Mouse (Mus musculus): ENCODE measurements around the gene Pmf1.

DNA sequence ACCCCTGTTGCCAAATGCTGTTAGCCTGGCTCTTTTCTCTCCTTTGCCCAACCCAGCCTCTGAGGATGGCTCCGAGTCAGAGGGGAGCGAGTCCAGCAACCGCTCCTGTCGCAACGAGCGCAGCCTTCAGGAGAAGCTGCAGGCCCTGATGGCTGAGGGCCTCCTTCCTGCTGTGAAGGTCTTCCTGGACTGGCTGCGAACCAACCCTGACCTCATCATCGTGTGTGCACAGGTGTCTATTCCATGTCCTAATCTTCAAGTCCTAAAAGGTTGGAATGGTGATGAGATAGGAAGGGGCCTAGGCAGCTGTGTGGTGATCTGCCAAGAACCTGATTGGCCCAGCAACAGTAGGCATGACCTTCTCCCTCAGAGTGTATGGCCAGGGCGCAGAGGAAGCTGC is 57.2 kb downstream of the Pmf1 start:
- no peak for TF ChIP-seq GATA1 (IDR thresholded peaks at IDR 0.05; ENCODE audit: borderline replicate concordance, low read length)
- TF ChIP-seq FLI1 (IDR thresholded peaks at IDR 0.05; ENCODE audit: low read length), result no peak

Data from megakaryocyte, embryonic 14.5 days (primary cell).